Mouse (Mus musculus): ENCODE measurements around the gene Krt13. TPM values are rescaled to one million over a fixed set of nuclear protein-coding genes. Genes with fewer than 3 reads are reported as not detected.

Krt13 gene
- polyA plus RNA-seq, 1 experiment from 2014 or later: not detected

- no peak overlapping the region for H3K4me3 ChIP-seq
- WGBS: 83% methylated on average over 4 of the region's 4 CpGs
- no peaks in the 10 kb centered on the region for H3K36me3 ChIP-seq (replicated peaks)
- DNase-seq (ENCODE audit: low spot score): no peak
- H3K4me1 ChIP-seq: peaks cover 20% of the 10 kb centered on the region
- H3K27me3 ChIP-seq (replicated peaks; ENCODE audit: low read depth, poor library complexity, severe bottlenecking): no peaks in the 10 kb centered on the region
- H3K9me3 ChIP-seq: no peaks in the 10 kb centered on the region
- no peak overlapping the region for H3K27ac ChIP-seq (replicated peaks)
These were observed 21.0 kb downstream of the Krt13 start for GRCm38 (mm10) chr11:100100391-100100790.

GRCm38 (mm10) chr11:100097819-100098218, 23.5 kb downstream of the Krt13 start:
- no peak for DNase-seq (ENCODE audit: low spot score)
- no peaks in the 10 kb centered on the region for H3K27me3 ChIP-seq (replicated peaks; ENCODE audit: low read depth, poor library complexity, severe bottlenecking)
- 74% methylated on average over 9 of the region's 9 CpGs for WGBS
- H3K27ac ChIP-seq (replicated peaks): no peak overlapping the region
- no peak overlapping the region for H3K4me3 ChIP-seq
- H3K36me3 ChIP-seq (replicated peaks): no peaks in the 10 kb centered on the region
- H3K4me1 ChIP-seq: peaks cover 17% of the 10 kb centered on the region
- no peaks in the 10 kb centered on the region for H3K9me3 ChIP-seq

GRCm38 (mm10) chr11:100096141-100096540, 25.2 kb downstream of the Krt13 start, which contains the start of gene Krt35:
Gene Krt35, minus strand, starts transcription at chr11:100096241.
- no peak for DNase-seq (ENCODE audit: low spot score)
- H3K27ac ChIP-seq (replicated peaks): no peak within 1 kb of the TSS
- WGBS: 86% methylated on average over 9 of the region's 9 CpGs
- H3K9me3 ChIP-seq: no peaks in the 10 kb centered on the region
- H3K36me3 ChIP-seq (replicated peaks): no peaks in the 10 kb centered on the region
- peaks cover 19% of the 10 kb centered on the region for H3K4me1 ChIP-seq
- H3K27me3 ChIP-seq (replicated peaks; ENCODE audit: low read depth, poor library complexity, severe bottlenecking): no peaks in the 10 kb centered on the region
- no peak within 1 kb of the TSS for H3K4me3 ChIP-seq

- no peak overlapping the region for H3K27ac ChIP-seq (replicated peaks)
These were observed 32.9 kb downstream of the Krt13 start for GRCm38 (mm10) chr11:100088378-100089025.

GRCm38 (mm10) chr11:100087861-100088260, 33.5 kb downstream of the Krt13 start, which contains the start of gene Krt32:
Gene Krt32, minus strand, starts transcription at chr11:100088226.
- no peaks in the 10 kb centered on the region for H3K36me3 ChIP-seq (replicated peaks)
- no peaks in the 10 kb centered on the region for H3K27me3 ChIP-seq (replicated peaks; ENCODE audit: low read depth, poor library complexity, severe bottlenecking)
- DNase-seq (ENCODE audit: low spot score): no peak
- no peak within 1 kb of the TSS for H3K4me3 ChIP-seq
- H3K4me1 ChIP-seq: peaks cover 2% of the 10 kb centered on the region; the same call in 1 of the 2 replicates
- 92% methylated on average over 10 of the region's 10 CpGs for WGBS
- no peak within 1 kb of the TSS for H3K27ac ChIP-seq (replicated peaks)
- 0 out of 2 replicates have a peak, but pooled peaks cover 2% of the 10 kb centered on the region for H3K9me3 ChIP-seq

More at GRCm38 (mm10) chr11:100088378-100089025, 32.9 kb downstream of the Krt13 start:
- DNase-seq (ENCODE audit: low spot score): no peak
- no peaks in the 10 kb centered on the region for H3K27me3 ChIP-seq (replicated peaks; ENCODE audit: low read depth, poor library complexity, severe bottlenecking)
- peaks cover 2% of the 10 kb centered on the region; the same call in 1 of the 2 replicates for H3K4me1 ChIP-seq
- no peaks in the 10 kb centered on the region for H3K36me3 ChIP-seq (replicated peaks)
- no peak overlapping the region for H3K4me3 ChIP-seq
- WGBS: 70% methylated on average over 7 of the region's 7 CpGs
- 0 out of 2 replicates have a peak, but pooled peaks cover 2% of the 10 kb centered on the region for H3K9me3 ChIP-seq

GRCm38 (mm10) chr11:100073873-100074272, 47.5 kb downstream of the Krt13 start:
- DNase-seq (ENCODE audit: low spot score): no peak
- 64% methylated on average over 1 of the region's 1 CpGs for WGBS
- H3K4me1 ChIP-seq: no peaks in the 10 kb centered on the region
- H3K36me3 ChIP-seq (replicated peaks): no peaks in the 10 kb centered on the region
- H3K27ac ChIP-seq (replicated peaks): no peak overlapping the region
- H3K4me3 ChIP-seq: no peak overlapping the region
- H3K27me3 ChIP-seq (replicated peaks; ENCODE audit: low read depth, poor library complexity, severe bottlenecking): no peaks in the 10 kb centered on the region
- H3K9me3 ChIP-seq: no peaks in the 10 kb centered on the region

Other genes with a start within 250 kb of the Krt13 start
- gene Krtap9-1, start 248.2 kb downstream of the Krt13 start, polyA plus RNA-seq (2016; fragmentation: Nextera tagmentation; extraction: Ambion mirVana): not detected in 2 replicates
- gene Gm11567, start 242.4 kb downstream of the Krt13 start, polyA plus RNA-seq (2016; fragmentation: Nextera tagmentation; extraction: Ambion mirVana): not detected in 2 replicates
- not detected in 2 replicates for gene Krtap31-1, start 213.6 kb downstream of the Krt13 start, polyA plus RNA-seq (2016; fragmentation: Nextera tagmentation; extraction: Ambion mirVana)
- gene Gm11565, start 206.8 kb downstream of the Krt13 start, polyA plus RNA-seq (2016; fragmentation: Nextera tagmentation; extraction: Ambion mirVana): not detected in 2 replicates
- gene Krtap31-2, start 185.3 kb downstream of the Krt13 start, polyA plus RNA-seq (2016; fragmentation: Nextera tagmentation; extraction: Ambion mirVana): not detected in 2 replicates
- gene Krtap9-5, start 173.1 kb downstream of the Krt13 start, polyA plus RNA-seq (2016; fragmentation: Nextera tagmentation; extraction: Ambion mirVana): not detected in 2 replicates
- not detected in 2 replicates for gene Krtap29-1, start 142.5 kb downstream of the Krt13 start, polyA plus RNA-seq (2016; fragmentation: Nextera tagmentation; extraction: Ambion mirVana)
- gene Krtap16-1, start 135.0 kb downstream of the Krt13 start, polyA plus RNA-seq (2016; fragmentation: Nextera tagmentation; extraction: Ambion mirVana): not detected in 2 replicates
- not detected in 2 replicates for gene Krtap17-1, start 127.6 kb downstream of the Krt13 start, polyA plus RNA-seq (2016; fragmentation: Nextera tagmentation; extraction: Ambion mirVana)
- gene Krt33a, start 105.4 kb downstream of the Krt13 start, polyA plus RNA-seq (2016; fragmentation: Nextera tagmentation; extraction: Ambion mirVana): not detected in 2 replicates
- gene Krt33b, start 91.7 kb downstream of the Krt13 start, polyA plus RNA-seq (2016; fragmentation: Nextera tagmentation; extraction: Ambion mirVana): not detected in 2 replicates
- not detected in 2 replicates for gene Krt34, start 80.0 kb downstream of the Krt13 start, polyA plus RNA-seq (2016; fragmentation: Nextera tagmentation; extraction: Ambion mirVana)
- not detected in 2 replicates for gene Krt31, start 71.0 kb downstream of the Krt13 start, polyA plus RNA-seq (2016; fragmentation: Nextera tagmentation; extraction: Ambion mirVana)
- gene Krt32, start 33.3 kb downstream of the Krt13 start, polyA plus RNA-seq (2016; fragmentation: Nextera tagmentation; extraction: Ambion mirVana): not detected in 2 replicates
- gene Krt35, start 25.3 kb downstream of the Krt13 start, polyA plus RNA-seq (2016; fragmentation: Nextera tagmentation; extraction: Ambion mirVana): not detected in 2 replicates
- 0.09 TPM in 1 of 2 replicates, not detected in the other for gene Krt36, start 15.9 kb downstream of the Krt13 start, polyA plus RNA-seq (2016; fragmentation: Nextera tagmentation; extraction: Ambion mirVana)
- gene Krt15, start 14.4 kb upstream of the Krt13 start, polyA plus RNA-seq (2016; fragmentation: Nextera tagmentation; extraction: Ambion mirVana): 2.8 and 8.6 TPM in 2 replicates
- 16.1 and 18.2 TPM in 2 replicates for gene Krt19, start 27.1 kb upstream of the Krt13 start, polyA plus RNA-seq (2016; fragmentation: Nextera tagmentation; extraction: Ambion mirVana)
- not detected in 2 replicates for gene Krt9, start 71.7 kb upstream of the Krt13 start, polyA plus RNA-seq (2016; fragmentation: Nextera tagmentation; extraction: Ambion mirVana)
- gene Krt14, start 86.0 kb upstream of the Krt13 start, polyA plus RNA-seq (2016; fragmentation: Nextera tagmentation; extraction: Ambion mirVana): 12.0 and 16.1 TPM in 2 replicates
- not detected in 2 replicates for gene Krt16, start 127.3 kb upstream of the Krt13 start, polyA plus RNA-seq (2016; fragmentation: Nextera tagmentation; extraction: Ambion mirVana)
- 0.28 and 0.67 TPM in 2 replicates for gene Krt17, start 139.5 kb upstream of the Krt13 start, polyA plus RNA-seq (2016; fragmentation: Nextera tagmentation; extraction: Ambion mirVana)
- not detected in 2 replicates for gene Krt42, start 148.3 kb upstream of the Krt13 start, polyA plus RNA-seq (2016; fragmentation: Nextera tagmentation; extraction: Ambion mirVana)
- 1,675 and 1,681 TPM in 2 replicates for gene Eif1, start 198.3 kb upstream of the Krt13 start, polyA plus RNA-seq (2016; fragmentation: Nextera tagmentation; extraction: Ambion mirVana)
- gene Gast, start 212.8 kb upstream of the Krt13 start, polyA plus RNA-seq (2016; fragmentation: Nextera tagmentation; extraction: Ambion mirVana): 0.37 TPM in 1 of 2 replicates, not detected in the other
- 14.0 and 14.2 TPM in 2 replicates for gene Hap1, start 234.6 kb upstream of the Krt13 start, polyA plus RNA-seq (2016; fragmentation: Nextera tagmentation; extraction: Ambion mirVana)